Mouse (Mus musculus) intestine, embryonic 15.5 days (tissue): ENCODE measurements around the gene Gm44790. TPM values are rescaled to one million over a fixed set of nuclear protein-coding genes. Genes with fewer than 3 reads are reported as not detected.
A peak's percentile ranks its signal among the peaks of the same experiment; 100 is the strongest.

ENCODE experiments used
- ATAC-seq: fragments of 200-750 bp; cut with Nextera tagmentation; 2 replicates; pipeline ENCODE4 v1.8.0; 2017; ENCODE audit warnings: moderate TSS enrichment, moderate library complexity
- H3K27ac ChIP-seq: fragments of 300-500 bp; sonication (generic); 2 replicates; pipeline ENCODE4 v1.5.1; 2015; ENCODE audit warnings: mild to moderate bottlenecking, inconsistent platforms
- H3K27me3 ChIP-seq: fragments of 300-500 bp; sonication (generic); replicated peaks from 2 replicates; pipeline ENCODE4 v1.6.1; 2015; ENCODE audit warnings: inconsistent platforms
- H3K36me3 ChIP-seq: fragments of 300-500 bp; sonication (generic); 2 replicates; pipeline ENCODE4 v1.6.1; 2015; ENCODE audit warnings: inconsistent platforms
- H3K4me1 ChIP-seq: fragments of 300-500 bp; sonication (generic); replicated peaks from 2 replicates; pipeline ENCODE4 v1.6.1; 2015; ENCODE audit warnings: inconsistent platforms
- H3K4me2 ChIP-seq: fragments of 300-500 bp; sonication (generic); replicated peaks from 2 replicates; pipeline ENCODE4 v1.6.1; 2015; ENCODE audit warnings: mild to moderate bottlenecking, inconsistent platforms
- H3K4me3 ChIP-seq: fragments of 300-500 bp; sonication (generic); replicated peaks from 2 replicates; pipeline ENCODE4 v1.5.1; 2015; ENCODE audit warnings: inconsistent platforms
- H3K9ac ChIP-seq: fragments of 300-500 bp; sonication (generic); 2 replicates; pipeline ENCODE4 v1.6.1; 2015; ENCODE audit warnings: inconsistent platforms
- H3K9me3 ChIP-seq: fragments of 300-500 bp; sonication (generic); 2 replicates; pipeline ENCODE4 v1.6.1; 2016; ENCODE audit warnings: inconsistent platforms
- WGBS: fragments of 180-500 bp; shearing (Covaris S2); methylation state at CpG from one replicate; pipeline ENCODE4 v1.1.7; 2015; 5-methylcytosine and 5-hydroxymethylcytosine counted together
- polyA plus RNA-seq: library from polyadenylated mRNA; unstranded; fragments of >200 nt; fragmentation: Nextera tagmentation; extraction: Ambion mirVana; gene quantifications from 2 replicates; pipeline ENCODE4 v1.2.1, GENCODE M21; 2015

The Gm44790 gene
- polyA plus RNA-seq, 1 experiment from 2014 or later = not detected

DNA sequence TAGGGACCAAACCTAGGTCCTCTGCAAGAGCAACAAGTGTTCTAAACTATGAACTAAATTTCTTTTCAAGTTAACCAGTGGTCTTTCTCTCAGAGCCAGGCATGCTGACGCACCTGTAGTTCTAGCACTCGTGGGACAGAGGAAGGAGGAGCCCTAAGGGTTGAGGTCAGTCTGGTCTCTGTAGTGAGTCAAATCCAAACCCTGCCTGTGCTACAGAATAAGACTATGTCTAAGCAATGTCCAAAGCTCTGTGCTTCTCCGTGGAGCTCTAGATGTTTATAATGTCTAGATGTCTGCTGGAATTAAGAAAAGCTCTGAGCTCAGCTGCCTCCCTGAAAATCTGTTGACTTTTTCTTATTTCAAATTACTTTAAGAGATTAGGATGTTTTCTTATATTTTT, 30.3 kb downstream of the Gm44790 start:
- WGBS = 88% methylated on average over 3 of the region's 3 CpGs
- no peak for ATAC-seq
- peaks cover 11% of the 10 kb centered on the region for H3K36me3 ChIP-seq

GRCm38 (mm10) chr6:86463079-86463478, 36.6 kb downstream of the Gm44790 start:
- 92% methylated on average over 3 of the region's 3 CpGs for WGBS
- Histone ChIP-seq H3K4me1 (no peaks in the 10 kb centered on the region), H3K27me3 (no peaks in the 10 kb centered on the region), H3K27ac (no peak overlapping the region), H3K9ac (no peak overlapping the region), H3K9me3 (no peaks in the 10 kb centered on the region), H3K4me3 (no peak overlapping the region), H3K4me2 (no peak overlapping the region), H3K36me3 (peaks cover 13% of the 10 kb centered on the region; the same call in 1 of the 2 replicates)
- ATAC-seq = no peak

More for the DNA sequence above, 30.3 kb downstream of the Gm44790 start:
- Histone ChIP-seq H3K27me3 (no peaks in the 10 kb centered on the region), H3K27ac (no peak overlapping the region), H3K4me2 (no peak overlapping the region), H3K9ac (no peak overlapping the region), H3K4me1 (no peaks in the 10 kb centered on the region), H3K9me3 (no peaks in the 10 kb centered on the region), H3K4me3 (no peak overlapping the region)

- peak overlapping the region; percentile 87 for H3K27ac ChIP-seq
- H3K9me3 ChIP-seq = no peaks in the 10 kb centered on the region
- no peaks in the 10 kb centered on the region for H3K36me3 ChIP-seq
- H3K4me2 ChIP-seq = peak overlapping the region; percentile 80
- ATAC-seq = no peak
- peak overlapping the region; percentile 42 for H3K4me3 ChIP-seq
- no peaks in the 10 kb centered on the region for H3K27me3 ChIP-seq
- WGBS = 85% methylated on average over 3 of the region's 3 CpGs
- peaks cover 15% of the 10 kb centered on the region; the same call in 1 of the 2 replicates for H3K4me1 ChIP-seq
- H3K9ac ChIP-seq = peak overlapping the region; percentile 55; the same call in 1 of the 2 replicates
Observed at GRCm38 (mm10) chr6:86471317-86471716, 44.9 kb downstream of the Gm44790 start.

- ATAC-seq = peak; percentile 38
- H3K27ac ChIP-seq = peak overlapping the region; percentile 87
- peak overlapping the region; percentile 80 for H3K4me2 ChIP-seq
- no peaks in the 10 kb centered on the region for H3K27me3 ChIP-seq
- H3K36me3 ChIP-seq = no peaks in the 10 kb centered on the region
- WGBS = 15% methylated on average over 9 of the region's 9 CpGs
- H3K9me3 ChIP-seq = no peaks in the 10 kb centered on the region
- H3K9ac ChIP-seq = peak overlapping the region; percentile 55
- peak overlapping the region; percentile 42 for H3K4me3 ChIP-seq
- H3K4me1 ChIP-seq = peaks cover 15% of the 10 kb centered on the region; the same call in 1 of the 2 replicates
Observed at GRCm38 (mm10) chr6:86471760-86472099, 45.3 kb downstream of the Gm44790 start.

- no peaks in the 10 kb centered on the region for H3K27me3 ChIP-seq
- no peaks in the 10 kb centered on the region for H3K9me3 ChIP-seq
- peak; percentile 96 for ATAC-seq
- peak overlapping the region; percentile 42 for H3K4me3 ChIP-seq
- H3K36me3 ChIP-seq = no peaks in the 10 kb centered on the region
- peaks cover 15% of the 10 kb centered on the region; the same call in 1 of the 2 replicates for H3K4me1 ChIP-seq
- peak overlapping the region; percentile 80 for H3K4me2 ChIP-seq
- peak overlapping the region; percentile 55 for H3K9ac ChIP-seq
- under 1% methylated on average over 56 of the region's 56 CpGs for WGBS
- peak overlapping the region; percentile 88 for H3K27ac ChIP-seq
Observed at GRCm38 (mm10) chr6:86472100-86472955, 45.9 kb downstream of the Gm44790 start.

GRCm38 (mm10) chr6:86473077-86473476, 46.6 kb downstream of the Gm44790 start:
- peak overlapping the region; percentile 52 for H3K9ac ChIP-seq
- H3K27ac ChIP-seq = peak overlapping the region; percentile 88
- H3K36me3 ChIP-seq = no peaks in the 10 kb centered on the region
- peak overlapping the region; percentile 42 for H3K4me3 ChIP-seq
- ATAC-seq = no peak
- peaks cover 22% of the 10 kb centered on the region for H3K4me1 ChIP-seq
- H3K4me2 ChIP-seq = peak overlapping the region; percentile 67
- H3K27me3 ChIP-seq = no peaks in the 10 kb centered on the region
- no peaks in the 10 kb centered on the region for H3K9me3 ChIP-seq
- WGBS = 57% methylated on average over 7 of the region's 7 CpGs

DNA sequence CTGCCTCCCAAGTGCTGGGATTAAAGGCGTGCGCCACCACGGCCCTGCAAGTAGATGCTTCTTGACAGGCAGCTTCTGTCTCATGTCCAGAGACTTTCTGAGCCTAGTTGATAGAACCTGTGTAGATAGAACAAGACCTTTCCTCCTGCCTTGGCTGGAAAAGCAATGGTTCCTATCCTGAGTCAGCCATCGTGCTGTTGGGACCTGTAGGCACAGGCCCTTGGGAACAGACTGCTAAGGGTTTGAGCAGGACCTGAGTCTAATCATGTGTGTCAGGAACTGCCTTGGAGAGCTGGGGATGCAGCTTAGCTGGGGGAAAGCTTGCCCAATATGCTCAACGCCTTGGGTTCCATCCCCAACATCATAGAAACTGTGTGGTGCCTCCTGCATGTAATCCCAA, 47.6 kb downstream of the Gm44790 start:
- Histone ChIP-seq H3K36me3 (no peaks in the 10 kb centered on the region), H3K4me3 (no peak overlapping the region), H3K27ac (no peak overlapping the region), H3K27me3 (no peaks in the 10 kb centered on the region), H3K4me1 (peaks cover 30% of the 10 kb centered on the region), H3K4me2 (no peak overlapping the region), H3K9ac (no peak overlapping the region), H3K9me3 (no peaks in the 10 kb centered on the region)
- ATAC-seq = no peak
- WGBS = 92% methylated on average over 5 of the region's 5 CpGs

DNA sequence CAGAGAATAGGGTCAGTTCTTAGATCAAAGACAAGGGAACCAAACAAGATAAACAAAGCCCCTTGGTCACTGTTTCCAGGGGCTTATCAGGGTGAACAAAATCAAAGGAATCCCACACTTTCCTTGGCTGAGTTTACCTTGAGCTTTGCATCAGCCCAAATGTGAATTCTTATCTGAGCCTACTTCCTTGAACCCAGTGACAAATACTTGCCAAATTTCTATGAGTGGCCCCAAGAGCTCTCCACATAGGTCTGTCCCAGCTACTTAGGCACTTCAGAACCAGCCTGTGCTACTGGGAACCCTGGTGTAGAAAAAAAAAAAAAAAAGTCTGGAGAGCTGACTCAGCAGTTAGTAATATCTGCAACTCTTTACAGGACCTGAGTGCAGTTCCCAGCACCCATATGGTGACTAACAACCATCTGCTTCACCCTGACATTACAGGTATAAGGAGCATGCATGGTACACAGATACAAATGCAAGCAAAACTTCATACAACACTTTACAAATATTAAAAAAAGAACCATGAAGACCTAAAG, 48.3 kb downstream of the Gm44790 start:
- H3K4me1 ChIP-seq = peaks cover 36% of the 10 kb centered on the region
- H3K27ac ChIP-seq = no peak overlapping the region
- ATAC-seq = no peak
- H3K4me2 ChIP-seq = no peak overlapping the region
- no peak overlapping the region for H3K4me3 ChIP-seq
- no peaks in the 10 kb centered on the region for H3K9me3 ChIP-seq
- H3K9ac ChIP-seq = no peak overlapping the region
- no peaks in the 10 kb centered on the region for H3K27me3 ChIP-seq
- no peaks in the 10 kb centered on the region for H3K36me3 ChIP-seq

GRCm38 (mm10) chr6:86475462-86476167, 49.2 kb downstream of the Gm44790 start:
- H3K9ac ChIP-seq = 0 out of 2 replicates have a peak overlapping the region, but pooled peaks have one; percentile 17
- peak overlapping the region; percentile 1; the same call in 1 of the 2 replicates for H3K27ac ChIP-seq
- H3K4me2 ChIP-seq = no peak overlapping the region
- H3K4me1 ChIP-seq = peaks cover 40% of the 10 kb centered on the region
- H3K36me3 ChIP-seq = no peaks in the 10 kb centered on the region
- H3K27me3 ChIP-seq = no peaks in the 10 kb centered on the region
- WGBS = 64% methylated on average over 9 of the region's 9 CpGs
- H3K4me3 ChIP-seq = no peak overlapping the region
- no peak for ATAC-seq
- no peaks in the 10 kb centered on the region for H3K9me3 ChIP-seq

DNA sequence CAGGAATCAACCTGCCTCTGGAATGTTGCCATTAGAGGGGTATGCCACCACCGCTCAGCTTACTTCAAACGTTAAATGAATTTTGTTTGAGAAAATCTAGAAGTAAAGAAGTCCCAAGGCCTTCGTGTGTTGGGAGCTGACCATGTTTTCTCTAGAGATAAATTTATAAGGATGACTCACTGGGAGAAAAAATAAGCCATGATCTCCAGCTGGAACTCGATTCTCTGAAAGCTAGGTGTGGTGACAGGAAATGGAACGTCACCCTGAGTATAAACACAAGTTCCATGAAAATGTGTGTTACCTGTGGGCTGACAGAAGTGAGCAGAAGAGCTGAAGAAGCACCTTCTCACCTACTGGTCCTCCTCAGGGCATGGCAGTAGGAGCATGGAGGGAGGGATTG, 50.5 kb downstream of the Gm44790 start:
- 58% methylated on average over 5 of the region's 5 CpGs for WGBS
- Histone ChIP-seq H3K4me3 (no peak overlapping the region), H3K27me3 (no peaks in the 10 kb centered on the region), H3K4me1 (peaks cover 39% of the 10 kb centered on the region), H3K4me2 (no peak overlapping the region), H3K9me3 (no peaks in the 10 kb centered on the region), H3K27ac (no peak overlapping the region), H3K9ac (no peak overlapping the region), H3K36me3 (no peaks in the 10 kb centered on the region)
- no peak for ATAC-seq

DNA sequence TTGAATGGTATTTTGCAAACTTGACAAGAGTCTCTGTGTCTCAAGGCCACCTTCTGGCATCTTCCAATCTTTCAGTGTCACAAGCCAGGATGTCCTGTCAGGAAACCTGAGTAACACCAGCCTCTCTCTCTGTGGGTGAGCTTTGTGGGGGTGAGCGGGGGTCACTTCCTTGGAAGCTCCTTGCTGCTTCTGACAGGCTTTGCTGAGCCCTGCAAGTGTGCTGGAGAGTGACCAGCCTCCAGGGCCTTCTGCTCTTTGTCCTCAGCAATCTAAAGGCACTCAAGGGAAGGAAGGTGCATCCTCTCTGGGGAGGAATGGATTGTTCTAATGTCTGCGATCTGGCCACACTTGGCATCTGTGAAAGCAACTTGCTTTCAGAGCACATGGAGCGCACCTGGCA, 52.9 kb downstream of the Gm44790 start:
- 63% methylated on average over 3 of the region's 3 CpGs for WGBS
- Histone ChIP-seq H3K4me2 (no peak overlapping the region), H3K9ac (no peak overlapping the region), H3K9me3 (no peaks in the 10 kb centered on the region), H3K4me3 (no peak overlapping the region), H3K27me3 (no peaks in the 10 kb centered on the region), H3K36me3 (no peaks in the 10 kb centered on the region), H3K27ac (peak overlapping the region; percentile 82), H3K4me1 (peaks cover 33% of the 10 kb centered on the region)
- ATAC-seq = no peak

- no peaks in the 10 kb centered on the region for H3K36me3 ChIP-seq
- H3K4me1 ChIP-seq = peaks cover 33% of the 10 kb centered on the region
- H3K9ac ChIP-seq = no peak overlapping the region
- ATAC-seq = no peak
- H3K9me3 ChIP-seq = no peaks in the 10 kb centered on the region
- peak overlapping the region; percentile 48; the same call in 1 of the 2 replicates for H3K4me2 ChIP-seq
- no peaks in the 10 kb centered on the region for H3K27me3 ChIP-seq
- H3K4me3 ChIP-seq = no peak overlapping the region
- H3K27ac ChIP-seq = peak overlapping the region; percentile 82
Observed at GRCm38 (mm10) chr6:86479816-86480188, 53.3 kb downstream of the Gm44790 start.
